Mouse (Mus musculus): ENCODE results near the gene Rgs11. TPM values are rescaled to one million over a fixed set of nuclear protein-coding genes. Genes with fewer than 3 reads are reported as not detected.
A peak's percentile ranks its signal among the peaks of the same experiment; 100 is the strongest.

Rgs11 gene
- polyA plus RNA-seq, 1 experiment: 46.4 TPM

- DNase-seq (ENCODE audit: low spot score): no peak
Measured at GRCm38 (mm10) chr17:26231156-26231555, 28.4 kb downstream of the Rgs11 start.

DNA sequence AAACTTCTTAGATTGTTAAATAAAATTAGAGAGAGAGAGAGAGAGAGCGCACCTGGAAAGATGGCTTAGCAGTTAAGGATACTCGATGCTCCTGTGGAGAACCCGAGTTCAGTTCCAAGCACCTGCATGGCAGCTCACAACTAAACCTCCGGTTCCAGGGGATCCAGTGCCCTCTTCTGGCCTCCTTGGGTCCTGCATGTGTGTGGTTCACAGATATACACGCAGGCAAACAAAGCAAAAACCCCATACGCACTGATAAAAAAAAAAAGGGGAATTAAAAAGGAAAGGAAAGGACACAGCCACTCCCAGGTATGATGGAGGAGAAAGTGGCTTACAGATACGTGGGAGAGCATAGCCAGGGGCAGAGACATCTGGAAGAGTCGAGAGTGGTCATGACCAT lies 30.1 kb downstream of the Rgs11 start:
- no peak for DNase-seq (ENCODE audit: low spot score)

DNA sequence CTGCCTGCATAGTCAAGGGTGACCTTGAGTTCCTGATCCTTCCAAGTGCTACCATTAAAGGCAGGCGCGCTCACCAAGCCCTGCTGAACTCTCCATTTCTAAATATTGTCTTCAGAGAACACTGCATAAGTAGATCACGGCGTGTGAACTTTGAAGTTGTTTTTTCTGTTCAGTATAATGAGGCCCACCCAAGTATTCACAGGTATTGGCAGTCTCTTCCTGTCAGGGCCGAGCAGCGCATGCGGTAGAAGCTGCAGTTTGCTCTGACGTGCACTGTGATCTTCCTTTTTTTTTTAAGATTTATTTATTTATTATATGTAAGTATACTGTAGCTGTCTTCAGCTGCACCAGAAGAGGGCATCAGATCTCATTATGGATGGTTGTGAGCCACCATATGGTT lies 31.6 kb downstream of the Rgs11 start:
- DNase-seq (ENCODE audit: low spot score): no peak

GRCm38 (mm10) chr17:26235077-26235815 lies 32.5 kb downstream of the Rgs11 start:
- no peak for DNase-seq (ENCODE audit: low spot score)

DNA sequence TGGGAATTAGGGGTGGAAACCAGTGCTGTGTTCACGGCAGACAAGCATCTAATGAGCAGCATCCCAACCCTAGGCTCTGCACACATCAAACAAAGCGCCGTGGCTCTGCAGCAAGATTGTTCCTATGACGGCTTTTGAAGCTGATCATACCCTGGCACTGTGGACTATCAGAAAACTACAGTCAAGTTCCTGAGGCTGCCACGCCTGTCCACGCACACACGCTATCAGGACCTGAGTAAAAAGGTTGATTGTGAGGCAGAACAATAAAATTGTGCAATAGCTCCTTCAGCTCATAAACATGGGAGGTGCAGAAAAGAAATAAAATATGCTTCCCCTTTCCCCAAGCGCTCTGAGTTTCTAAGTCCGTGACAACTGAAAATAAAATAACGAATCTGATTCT lies 34.9 kb downstream of the Rgs11 start:
- no peak for DNase-seq (ENCODE audit: low spot score)

- no peak for DNase-seq (ENCODE audit: low spot score)
Measured at GRCm38 (mm10) chr17:26239551-26239950, 36.8 kb downstream of the Rgs11 start.

DNA sequence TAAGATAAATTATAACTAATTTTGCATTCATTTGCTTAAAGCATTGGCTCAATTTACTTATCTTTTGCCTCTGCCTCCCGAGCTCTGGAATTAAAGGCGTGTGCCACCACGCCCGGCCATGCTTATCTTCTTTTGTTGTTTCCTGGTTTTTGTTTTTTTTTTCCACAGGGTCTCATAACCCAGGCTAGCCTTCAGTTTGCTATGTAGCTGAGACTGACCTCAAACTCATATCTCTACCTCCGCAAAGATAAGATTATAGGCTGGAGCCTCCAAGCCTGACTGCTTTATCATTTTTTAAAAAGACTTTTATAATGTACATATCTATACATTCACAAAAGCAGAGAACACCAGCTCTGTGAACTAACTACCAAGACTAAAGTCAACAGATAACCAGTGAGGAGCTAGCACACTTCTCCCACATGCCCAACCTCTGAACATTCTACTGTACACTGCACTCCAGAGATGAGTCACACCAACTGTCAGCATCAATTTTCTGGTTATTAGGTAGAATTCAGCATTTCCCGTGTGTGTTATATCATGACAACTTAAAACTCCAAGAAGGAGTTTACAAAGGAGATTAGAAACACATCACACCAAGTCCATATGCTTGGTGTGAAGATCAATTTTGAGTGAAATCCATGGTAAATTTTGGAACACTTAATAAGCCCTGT lies 37.5 kb downstream of the Rgs11 start:
- no peak for DNase-seq (ENCODE audit: low spot score)

DNA sequence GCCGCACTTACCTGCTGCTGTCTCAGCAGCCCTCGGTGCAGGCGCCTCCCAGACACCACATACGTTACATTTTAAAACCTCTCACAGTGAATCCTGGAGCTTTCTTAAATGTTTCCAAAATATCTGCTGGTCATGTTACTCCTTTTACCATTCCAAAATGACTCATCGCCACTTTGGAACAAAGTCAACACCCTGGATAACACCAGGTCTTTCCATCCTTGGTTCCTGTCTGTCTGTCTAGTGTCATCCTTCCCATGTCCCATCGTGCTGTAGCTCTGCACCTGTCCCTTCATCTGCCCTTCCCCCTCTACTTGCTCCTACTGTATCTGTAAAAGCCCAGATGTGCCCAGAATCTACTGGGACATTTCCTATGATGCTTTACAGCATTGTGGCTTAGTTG lies 38.2 kb downstream of the Rgs11 start:
- no peak for DNase-seq (ENCODE audit: low spot score)

- DNase-seq (ENCODE audit: low spot score): peak; percentile 88
Measured at GRCm38 (mm10) chr17:26243471-26244100, 40.8 kb downstream of the Rgs11 start.

DNA sequence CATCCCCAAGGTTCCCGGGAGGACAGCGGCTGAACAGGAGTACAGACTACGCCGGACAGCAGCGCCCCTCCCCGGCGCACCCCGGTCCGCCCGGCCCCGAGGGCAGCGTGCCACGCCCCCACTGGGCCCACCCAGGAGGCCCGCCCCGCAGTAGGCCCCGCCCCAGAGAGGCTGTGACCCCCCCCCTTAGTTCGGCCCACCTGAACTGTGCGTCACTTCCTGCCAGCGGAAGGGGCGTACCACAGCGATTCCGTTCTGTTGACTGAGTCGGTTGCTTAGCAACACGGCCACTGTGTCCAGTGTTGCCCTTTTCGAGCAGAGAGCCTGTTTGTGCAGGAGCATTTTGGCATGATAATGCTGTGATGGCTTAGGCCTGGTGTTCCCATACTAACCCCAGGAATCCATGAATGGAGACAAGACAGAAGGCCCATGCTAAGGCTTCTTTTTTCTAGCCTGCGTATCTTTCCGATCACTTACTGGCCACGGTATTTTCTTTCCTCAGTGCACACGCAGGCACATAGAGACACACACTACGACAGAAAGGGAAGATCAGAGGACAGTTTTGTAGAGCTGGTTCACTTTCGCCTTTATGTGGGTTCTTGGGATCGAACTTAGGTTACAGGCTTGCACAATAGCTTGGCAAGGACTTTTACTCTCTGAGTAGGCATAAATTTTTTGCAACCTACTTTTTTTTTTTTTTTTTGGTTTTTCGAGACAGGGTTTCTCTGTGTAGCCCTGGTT lies 41.5 kb downstream of the Rgs11 start, which contains the start of gene Fam234a:
TSS of gene Fam234a (minus strand) at position 142 of the 741 bp plus-strand sequence.
- no peak for DNase-seq (ENCODE audit: low spot score)

- DNase-seq (ENCODE audit: low spot score): no peak
Measured at GRCm38 (mm10) chr17:26251886-26252538, 49.3 kb downstream of the Rgs11 start.

DNA sequence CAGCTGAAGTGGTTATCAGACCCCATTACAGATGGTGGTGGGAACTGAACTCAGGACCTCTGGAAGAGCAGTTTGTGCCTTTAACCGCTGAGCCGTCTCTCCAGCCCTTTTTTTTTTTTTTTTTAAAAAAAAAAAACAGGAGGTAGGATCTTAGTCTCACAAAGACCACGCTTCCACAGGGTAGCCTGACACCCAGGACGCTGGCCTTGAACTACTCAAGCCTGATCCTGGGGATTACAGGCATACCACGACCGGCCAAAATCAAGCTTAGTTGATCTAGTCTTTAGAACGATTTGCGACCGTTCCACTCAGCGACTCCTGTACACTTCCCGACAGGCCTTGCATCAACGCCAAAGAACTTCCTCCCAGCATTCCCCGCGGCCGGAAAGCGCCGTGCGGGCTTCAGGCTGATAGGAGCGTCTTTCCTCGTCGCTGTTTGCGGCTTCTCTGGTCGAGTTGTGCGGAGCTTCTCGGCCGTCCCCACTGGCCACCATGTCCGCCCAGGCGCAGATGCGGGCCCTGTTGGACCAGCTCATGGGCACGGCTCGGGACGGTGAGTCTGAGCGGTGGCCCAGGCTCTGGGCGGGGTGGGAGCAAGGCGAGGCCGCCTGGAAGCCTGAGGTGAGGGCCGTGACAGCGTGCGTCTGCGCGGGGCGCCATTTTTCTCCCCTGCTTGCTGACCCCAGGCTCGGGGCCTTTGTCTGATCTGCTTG lies 49.9 kb downstream of the Rgs11 start, which contains the start of gene Luc7l:
TSS of gene Luc7l (plus strand) at position 358 of the 713 bp plus-strand sequence.
- DNase-seq (ENCODE audit: low spot score): peak; percentile 93

DNA sequence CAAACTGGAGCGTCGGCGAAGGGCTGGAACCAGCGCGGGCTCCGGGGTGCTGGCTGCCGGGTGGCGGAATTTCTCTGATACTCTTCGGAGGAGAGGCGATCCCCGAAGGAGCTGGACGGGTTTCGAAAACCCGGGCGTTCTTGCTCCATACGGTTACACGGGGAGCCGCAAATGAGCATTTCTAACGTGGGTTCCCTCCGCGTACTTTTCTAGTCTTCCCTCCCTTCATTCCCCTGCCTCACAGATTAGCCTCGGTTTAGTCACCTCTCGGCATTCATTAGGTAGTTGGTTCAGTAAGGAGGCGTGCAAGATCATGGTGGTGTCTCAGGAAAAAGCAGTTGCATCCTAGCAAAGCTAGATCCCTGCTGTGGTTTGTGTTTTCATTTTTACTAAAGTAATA lies 50.6 kb downstream of the Rgs11 start:
- DNase-seq (ENCODE audit: low spot score): no peak

DNA sequence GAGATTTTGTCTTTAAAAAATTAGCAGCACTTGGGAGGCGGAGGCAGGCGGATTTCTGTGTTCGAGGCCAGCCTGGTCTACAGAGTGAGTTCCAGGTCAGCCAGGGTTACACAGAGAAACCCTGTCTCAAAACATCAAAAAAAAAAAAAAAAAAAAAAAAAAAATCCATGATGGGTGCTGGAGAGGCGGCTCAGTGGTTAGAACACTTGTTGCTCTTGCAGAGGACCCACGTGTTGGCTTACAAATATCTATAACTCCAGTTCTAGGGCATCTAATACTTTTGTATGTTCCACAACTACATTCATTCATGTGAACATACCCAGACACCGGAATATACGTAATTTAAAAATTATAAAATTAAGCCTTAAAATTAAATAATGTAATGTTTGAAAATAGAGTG lies 52.6 kb downstream of the Rgs11 start:
- no peak for DNase-seq (ENCODE audit: low spot score)

Other genes starting within 250 kb of the Rgs11 start
- gene Capn15, start 217.2 kb upstream of the Rgs11 start, polyA plus RNA-seq (2012; rRNA removed): 30.1 and 32.4 TPM in 2 replicates
- gene Rab11fip3, start 133.4 kb upstream of the Rgs11 start, polyA plus RNA-seq (2012; rRNA removed): 21.2 and 28.6 TPM in 2 replicates
- gene Decr2, start 112.6 kb upstream of the Rgs11 start, polyA plus RNA-seq (2012; rRNA removed): 81.4 and 105 TPM in 2 replicates
- 13.9 and 20.6 TPM in 2 replicates for gene Nme4, start 107.3 kb upstream of the Rgs11 start, polyA plus RNA-seq (2012; rRNA removed)
- 17.1 and 21.8 TPM in 2 replicates for gene Tmem8, start 89.7 kb upstream of the Rgs11 start, polyA plus RNA-seq (2012; rRNA removed)
- 62.8 and 76.4 TPM in 2 replicates for gene Mrpl28, start 79.5 kb upstream of the Rgs11 start, polyA plus RNA-seq (2012; rRNA removed)
- 22.2 and 24.4 TPM in 2 replicates for gene Axin1, start 64.3 kb upstream of the Rgs11 start, polyA plus RNA-seq (2012; rRNA removed)
- gene Pdia2, start 3.9 kb upstream of the Rgs11 start, polyA plus RNA-seq (2012; rRNA removed): 0.41 and 0.72 TPM in 2 replicates
- gene Arhgdig, start 4.8 kb downstream of the Rgs11 start, polyA plus RNA-seq (2012; rRNA removed): 7.2 and 12.5 TPM in 2 replicates
- gene Fam234a, start 41.3 kb downstream of the Rgs11 start, polyA plus RNA-seq (2012; rRNA removed): 89.4 and 106 TPM in 2 replicates
- gene Luc7l, start 49.9 kb downstream of the Rgs11 start, polyA plus RNA-seq (2012; rRNA removed): 51.1 and 65.5 TPM in 2 replicates
- gene Neurl1b, start 211.9 kb downstream of the Rgs11 start, polyA plus RNA-seq (2012; rRNA removed): 7.9 and 11.1 TPM in 2 replicates